Mouse (Mus musculus) pancreas, adult 10 weeks (tissue): ENCODE data around the gene Cd28. TPM values are rescaled to one million over a fixed set of nuclear protein-coding genes. Genes with fewer than 3 reads are reported as not detected.

ENCODE experiments used
- polyA plus RNA-seq: library from polyadenylated mRNA; stranded (reverse); fragments of 350-450 nt; fragmentation: Illumina TruSeq; extraction: RNeasy Lipid Tissue Mini Kit (QIAGEN cat#74804); gene quantifications from one replicate; pipeline ENCODE4 v1.2.3, GENCODE M21; 2015; ENCODE audit warnings: low read depth, low replicate concordance; ENCODE audit not compliant: insufficient read depth

The Cd28 gene
- not detected for polyA plus RNA-seq

GRCm38 (mm10) chr1:60716567-60716966, at the start of gene Cd28:
Gene Cd28, plus strand, starts transcription at chr1:60716800.

Other genes starting within 250 kb of the Cd28 start
- gene Raph1, start 149.7 kb upstream of the Cd28 start, polyA plus RNA-seq, result 4.1 TPM
- not detected for gene Ctla4, start 170.2 kb downstream of the Cd28 start, polyA plus RNA-seq